Mouse (Mus musculus): ENCODE results near the gene Mmp12.

- TF ChIP-seq CTCF (IDR thresholded peaks at IDR 0.05; ENCODE audit: borderline replicate concordance, insufficient read depth, low read length): no peak
- no peak for TF ChIP-seq POLR2A (IDR thresholded peaks at IDR 0.05; ENCODE audit: low read depth, low read length)
These were observed 12.3 kb upstream of the Mmp12 start for GRCm38 (mm10) chr9:7331847-7332246.
